Mouse (Mus musculus): ENCODE results near the gene Vnn3. TPM values are rescaled to one million over a fixed set of nuclear protein-coding genes. Genes with fewer than 3 reads are reported as not detected.

Gene Vnn3
- total RNA-seq, 1 experiment: not detected

GRCm38 (mm10) chr10:23905661-23906060 lies 54.4 kb downstream of the Vnn3 start:
- DNase-seq (ENCODE audit: low read depth, low spot score): no peak
- in situ Hi-C loops (cut with MboI; ENCODE audit: low sequenced_read_pairs in 2 of 2, unreplicated experiment in 2 of 2): no loop called here
- no peak overlapping the region for H3K27ac ChIP-seq (ENCODE audit: insufficient read depth, low read depth, low read length, poor library complexity, severe bottlenecking)
- no peaks in the 10 kb centered on the region for H3K36me3 ChIP-seq (ENCODE audit: control insufficient read depth, insufficient read depth, low read length, poor library complexity, severe bottlenecking)
- TF ChIP-seq MAFK (IDR thresholded peaks at IDR 0.05; ENCODE audit: insufficient read depth, low read depth, low read length) (no peak), HCFC1 (IDR thresholded peaks at IDR 0.05; ENCODE audit: borderline replicate concordance, insufficient read depth, low read length) (no peak), ZNF384 (IDR thresholded peaks at IDR 0.05; ENCODE audit: low read depth, low read length) (no peak), CHD2 (IDR thresholded peaks at IDR 0.05; ENCODE audit: low read depth, low read length) (no peak), ZC3H11A (IDR thresholded peaks at IDR 0.05; ENCODE audit: borderline replicate concordance, low read depth, low read length) (no peak)
- no peaks in the 10 kb centered on the region; a peak in 1 of 4 replicates for H3K4me1 ChIP-seq (ENCODE audit: control insufficient read depth in 2 of 2, insufficient read depth in 2 of 2, low read length in 2 of 2, poor library complexity in 1 of 2)
- no peak overlapping the region for H3K4me3 ChIP-seq (ENCODE audit: insufficient read depth in 1 of 2, low read depth in 1 of 2, low read length in 2 of 2, poor library complexity in 1 of 2, severe bottlenecking in 1 of 2)
- H3K9me3 ChIP-seq (ENCODE audit: control insufficient read depth, insufficient read depth, low read depth, low read length): no peaks in the 10 kb centered on the region
- H3K9ac ChIP-seq (ENCODE audit: insufficient read depth, low read depth, low read length, poor library complexity, severe bottlenecking): no peak overlapping the region

Other genes starting within 250 kb of the Vnn3 start
- 3,853 and 4,411 TPM in 2 replicates for gene Rps12, start 64.2 kb upstream of the Vnn3 start, total RNA-seq (2012; rRNA removed)
- gene Slc18b1, start 54.5 kb upstream of the Vnn3 start, total RNA-seq (2012; rRNA removed): 4.1 and 5.9 TPM in 2 replicates
- 2.0 and 4.1 TPM in 2 replicates for gene Vnn1, start 43.2 kb downstream of the Vnn3 start, total RNA-seq (2012; rRNA removed)
- not detected in 2 replicates for gene Taar1, start 68.9 kb downstream of the Vnn3 start, total RNA-seq (2012; rRNA removed)
- gene Taar2, start 87.1 kb downstream of the Vnn3 start, total RNA-seq (2012; rRNA removed): not detected in 2 replicates
- not detected in 2 replicates for gene Taar3, start 98.1 kb downstream of the Vnn3 start, total RNA-seq (2012; rRNA removed)
- gene Taar4, start 109.0 kb downstream of the Vnn3 start, total RNA-seq (2012; rRNA removed): not detected in 2 replicates
- not detected in 2 replicates for gene Taar5, start 119.2 kb downstream of the Vnn3 start, total RNA-seq (2012; rRNA removed)
- not detected in 2 replicates for gene Taar6, start 134.2 kb downstream of the Vnn3 start, total RNA-seq (2012; rRNA removed)
- not detected in 2 replicates for gene Taar7a, start 142.0 kb downstream of the Vnn3 start, total RNA-seq (2012; rRNA removed)
- gene Taar7b, start 148.5 kb downstream of the Vnn3 start, total RNA-seq (2012; rRNA removed): not detected in 2 replicates
- gene Taar7d, start 175.8 kb downstream of the Vnn3 start, total RNA-seq (2012; rRNA removed): not detected in 2 replicates
- not detected in 2 replicates for gene Taar7e, start 186.2 kb downstream of the Vnn3 start, total RNA-seq (2012; rRNA removed)
- not detected in 2 replicates for gene Taar7f, start 198.0 kb downstream of the Vnn3 start, total RNA-seq (2012; rRNA removed)
- not detected in 2 replicates for gene Taar8a, start 225.0 kb downstream of the Vnn3 start, total RNA-seq (2012; rRNA removed)
- not detected in 2 replicates for gene Taar8b, start 240.8 kb downstream of the Vnn3 start, total RNA-seq (2012; rRNA removed)

Data from ES-E14 (cell line).